In the genomic region with DNA sequence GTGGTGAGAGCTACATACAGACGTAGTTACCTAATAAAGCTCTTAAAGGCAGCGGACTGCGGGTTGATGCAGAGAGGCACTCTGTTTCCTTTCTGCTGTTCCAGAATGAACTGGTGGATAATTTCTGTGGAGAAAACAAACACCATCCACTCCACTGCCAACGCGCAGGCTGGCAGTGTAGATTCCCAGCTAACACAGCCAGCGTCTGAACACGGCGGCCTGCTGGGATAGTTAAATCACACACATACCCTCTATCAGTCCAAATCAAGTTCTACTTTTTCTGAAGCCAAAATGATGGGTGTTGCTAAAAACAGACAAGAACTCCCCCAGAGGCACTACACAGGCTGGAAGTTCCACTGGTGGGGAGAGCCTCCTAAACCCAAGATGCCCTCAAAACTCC, we compare ENCODE assay signal across 20 mouse cellular contexts. TPM values are rescaled to one million over a fixed set of nuclear protein-coding genes. Genes with fewer than 3 reads are reported as not detected.
DNase-seq lines count a peak whose midpoint lies in the region; TF ChIP-seq lines count a peak whose summit lies in the region.
"Had no signal": no experiment of that assay in that cellular context is flagged by ENCODE, and none has a peak within 500 bp of the region (broad histone marks: within the 10 kb centered on the region; RNA-seq: fewer than 3 reads in every experiment).

No protein-coding gene starts in this region.

- no peaks in the 10 kb centered on the region for H3K79me2 ChIP-seq in MEL (ENCODE audit: control insufficient read depth, insufficient read depth, low read length, poor library complexity)

- no peaks in the 10 kb centered on the region for H3K9me3 ChIP-seq in MEL (replicated peaks; ENCODE audit: insufficient read depth, low read length)
- H3K9me3 ChIP-seq: hindbrain, embryonic 10.5 days; limb, embryonic 12.5 days; midbrain, embryonic 12.5 days; neural tube, embryonic 15.5 days had no signal

- no peak for TF ChIP-seq RAD21 in MEL (IDR thresholded peaks at IDR 0.05; ENCODE audit: low read depth, low read length)

- TF ChIP-seq CTCF in MEL (IDR thresholded peaks at IDR 0.05 in 2 of 3, conservative IDR thresholded peaks at IDR 0.05 in 1 of 3; ENCODE audit: control insufficient read depth in 1 of 3, insufficient read depth in 1 of 3, low read depth in 2 of 3, low read length in 3 of 3, poor library complexity in 1 of 3, severe bottlenecking in 1 of 3) = no peak
- TF ChIP-seq CTCF in layer of hippocampus, adult 2 months (conservative IDR thresholded peaks at IDR 0.05) = no peak

- no peak overlapping the region for H3K9ac ChIP-seq in MEL (ENCODE audit: control insufficient read depth, low read depth, low read length, poor library complexity, severe bottlenecking)
- H3K9ac ChIP-seq: forebrain, postnatal 0 days; limb, embryonic 12.5 days; liver, postnatal 0 days; midbrain, embryonic 12.5 days; neural tube, embryonic 15.5 days had no signal

- peaks cover 0 to 21% of the 10 kb centered on the region in 2 experiments for H3K36me3 ChIP-seq in MEL (ENCODE audit: control insufficient read depth in 1 of 2, insufficient read depth in 2 of 2, low read length in 2 of 2)

- peak overlapping the region; percentile 33 for H3K27ac ChIP-seq in MEL (ENCODE audit: control insufficient read depth, low read depth, low read length)
- H3K27ac ChIP-seq in layer of hippocampus, adult 2 months = no peak overlapping the region
- H3K27ac ChIP-seq: hindbrain, embryonic 10.5 days; hindbrain, postnatal 0 days; limb, embryonic 12.5 days; midbrain, embryonic 12.5 days; neural tube, embryonic 15.5 days had no signal

- no peak for TF ChIP-seq POLR2A in MEL (IDR thresholded peaks at IDR 0.05; ENCODE audit: control insufficient read depth in 1 of 2, insufficient read depth in 1 of 2, low read depth in 1 of 2, low read length in 2 of 2, poor library complexity in 1 of 2)

- TF ChIP-seq EP300 in MEL (IDR thresholded peaks at IDR 0.05; ENCODE audit: low read depth in 1 of 2, low read length in 2 of 2) = no peak

- H3K27me3 ChIP-seq in MEL (ENCODE audit: control insufficient read depth in 1 of 2, insufficient read depth in 2 of 2, low read length in 2 of 2) = no peaks in the 10 kb centered on the region
- H3K27me3 ChIP-seq: limb, embryonic 12.5 days; midbrain, embryonic 12.5 days; neural tube, embryonic 15.5 days had no signal

- peaks cover 18 to 19% of the 10 kb centered on the region in 2 experiments for H3K4me1 ChIP-seq in MEL (ENCODE audit: control insufficient read depth in 1 of 2, insufficient read depth in 2 of 2, low read length in 2 of 2)
- H3K4me1 ChIP-seq: hindbrain, embryonic 10.5 days; limb, embryonic 12.5 days; midbrain, embryonic 12.5 days; neural tube, embryonic 15.5 days had no signal

- no peak overlapping the region for H3K4me3 ChIP-seq in MEL (ENCODE audit: control insufficient read depth in 1 of 2, insufficient read depth in 1 of 2, low read depth in 2 of 2, low read length in 2 of 2)
- H3K4me3 ChIP-seq in layer of hippocampus, adult 2 months = no peak overlapping the region
- H3K4me3 ChIP-seq: hindbrain, embryonic 10.5 days; limb, embryonic 12.5 days; midbrain, embryonic 12.5 days; neural tube, embryonic 15.5 days had no signal

- peak; percentile 89 for DNase-seq in heart, adult 11 months
- DNase-seq in heart, adult 18-20 months = no peak
- DNase-seq in MEL (ENCODE audit: low read depth, low spot score) = no peak
- peak; percentile 43 for DNase-seq in layer of hippocampus, adult 2 months (ENCODE audit: low spot score in 2 of 2)
- peak; percentile 19 for DNase-seq in right cerebral cortex, postnatal 14 days
- DNase-seq in spleen, postnatal 36 days (ENCODE audit: low spot score in 2 of 2) = no peak
- DNase-seq in lung, adult 18-20 months = no peak
- DNase-seq: adrenal gland, postnatal 25 days; cerebellum, adult 9-11 months; forebrain, postnatal 0 days; heart, postnatal 10 days; kidney, adult 9 months; kidney, postnatal 14 days; liver, postnatal 0 days; thymus, postnatal 14 days had no signal

TF ChIP-seq in MEL, 35 proteins besides CTCF, POLR2A, EP300 and RAD21:
- TF ChIP-seq USF1 (IDR thresholded peaks at IDR 0.05; ENCODE audit: low read depth, low read length) (no peak), GATA1 (IDR thresholded peaks at IDR 0.05; ENCODE audit: low read depth, low read length) (no peak), POLR2AphosphoS2 (IDR thresholded peaks at IDR 0.05; ENCODE audit: low read length) (no peak), SIN3A (IDR thresholded peaks at IDR 0.05; ENCODE audit: low read length) (no peak), JUND (IDR thresholded peaks at IDR 0.05; ENCODE audit: low read depth, low read length) (no peak), RCOR1 (IDR thresholded peaks at IDR 0.05; ENCODE audit: low read depth, low read length) (no peak), HCFC1 (IDR thresholded peaks at IDR 0.05; ENCODE audit: low read depth, low read length) (no peak), ZC3H11A (IDR thresholded peaks at IDR 0.05; ENCODE audit: low read depth, low read length) (no peak)

RNA-seq across cellular contexts. Expression of a gene that starts 20.9 kb away (rescaled TPM):
- total RNA-seq in heart, adult 18-20 months (2021) = 1 to 10 TPM; 4.2 to 6.1 TPM
- total RNA-seq in MEL (2012; rRNA removed) = 204 and 207 TPM in 2 replicates
- polyA plus RNA-seq in MEL (2012; ENCODE audit: insufficient read depth in 1 of 2, insufficient read length in 2 of 2, low read depth in 1 of 2, low replicate concordance in 2 of 2, missing spikeins in 1 of 2) = 100 to 1,000 TPM; 166 to 215 TPM
- 10 to 100 TPM; 10.6 to 12.2 TPM for total RNA-seq in layer of hippocampus, adult 2 months (2021)

RNA-seq across cellular contexts. Expression of a gene that starts 35.3 kb away (rescaled TPM):
- 10 to 100 TPM; 31.9 to 32.6 TPM for total RNA-seq in heart, adult 18-20 months (2021)
- total RNA-seq in MEL (2012; rRNA removed) = 153 and 196 TPM in 2 replicates
- 100 to 1,000 TPM in 1 of 2 experiments, not detected in 1; 128 TPM for polyA plus RNA-seq in MEL (2012; ENCODE audit: insufficient read depth in 1 of 2, insufficient read length in 2 of 2, low read depth in 1 of 2, low replicate concordance in 2 of 2, missing spikeins in 1 of 2)
- 10 to 100 TPM; 77.7 to 80.2 TPM for total RNA-seq in layer of hippocampus, adult 2 months (2021)

RNA-seq across cellular contexts. Expression of a gene that starts 35.3 kb away (rescaled TPM):
- total RNA-seq in heart, adult 18-20 months (2021) = 10 to 100 TPM; 37.6 to 43.3 TPM
- total RNA-seq in MEL (2012; rRNA removed) = 3.9 and 4.7 TPM in 2 replicates
- polyA plus RNA-seq in MEL (2012; ENCODE audit: insufficient read depth in 1 of 2, insufficient read length in 2 of 2, low read depth in 1 of 2, low replicate concordance in 2 of 2, missing spikeins in 1 of 2) = 1 to 10 TPM in 1 of 2 experiments, not detected in 1; 7.4 TPM
- total RNA-seq in layer of hippocampus, adult 2 months (2021) = 10 to 100 TPM; 29.9 to 31.3 TPM

RNA-seq across cellular contexts. Expression of a gene that starts 59.4 kb away (rescaled TPM):
- total RNA-seq in heart, adult 18-20 months (2021) = 100 to 1,000 TPM; 150 to 158 TPM
- 157 and 182 TPM in 2 replicates for total RNA-seq in MEL (2012; rRNA removed)
- polyA plus RNA-seq in MEL (2012; ENCODE audit: insufficient read depth in 1 of 2, insufficient read length in 2 of 2, low read depth in 1 of 2, low replicate concordance in 2 of 2, missing spikeins in 1 of 2) = 100 to 1,000 TPM; 166 to 260 TPM
- 100 to 1,000 TPM; 121 to 122 TPM for total RNA-seq in layer of hippocampus, adult 2 months (2021)

RNA-seq across cellular contexts. Expression of a gene that starts 59.5 kb away (rescaled TPM):
- total RNA-seq in heart, adult 18-20 months (2021) = 10 to 100 TPM; 10.4 to 12.2 TPM
- total RNA-seq in MEL (2012; rRNA removed) = 51.9 and 57.1 TPM in 2 replicates
- polyA plus RNA-seq in MEL (2012; ENCODE audit: insufficient read depth in 1 of 2, insufficient read length in 2 of 2, low read depth in 1 of 2, low replicate concordance in 2 of 2, missing spikeins in 1 of 2) = 10 to 100 TPM in 1 of 2 experiments, not detected in 1; 36.5 TPM
- total RNA-seq in layer of hippocampus, adult 2 months (2021) = 10 to 100 TPM; 44.2 to 45.7 TPM

Comparison
In these comparisons a context has a peak if more than half of its experiments do, and no peak if none do; other contexts are left out.
1. DNase-seq: peak in heart, adult 11 months (single experiment), layer of hippocampus, adult 2 months (2 of 2) and right cerebral cortex, postnatal 14 days (single experiment); none in heart, adult 18-20 months (0 of 2), MEL (single experiment), spleen, postnatal 36 days (0 of 2) and lung, adult 18-20 months (0 of 2).
2. RNA of a gene that starts 20.9 kb away (total RNA-seq): 204 to 207 TPM in MEL; 10.6 to 12.2 TPM in layer of hippocampus, adult 2 months and 4.2 to 6.1 TPM in heart, adult 18-20 months; every median in the first group is over 10 times any median in the second.